10 mouse cellular contexts compared by ENCODE assay signal in genomic region chr6:97144359-97144758, GRCm38 (mm10). TPM values are rescaled to one million over a fixed set of nuclear protein-coding genes. Genes with fewer than 3 reads are reported as not detected.
DNase-seq lines count a peak whose midpoint lies in the region; ATAC-seq and TF ChIP-seq lines count a peak whose summit lies in the region.
"Had no signal": no experiment of that assay in that cellular context is flagged by ENCODE, and none has a peak within 500 bp of the region (broad histone marks: within the 10 kb centered on the region; RNA-seq: fewer than 3 reads in every experiment).

No protein-coding gene starts in this region.

- H3K9me3 ChIP-seq in kidney, postnatal 0 days (replicated peaks; ENCODE audit: low read length): no peaks in the 10 kb centered on the region

- peak overlapping the region; percentile 27 for H3K27ac ChIP-seq in kidney, postnatal 0 days

- ATAC-seq in kidney, postnatal 0 days (replicated peaks; ENCODE audit: low FRiP score, low read depth): no peak
- ATAC-seq in cerebellum, adult (ENCODE audit: insufficient number of reproducible peaks, low FRiP score, low TSS enrichment): no peak
- ATAC-seq in megakaryocyte, adult 5-6 weeks (ENCODE audit: poor library complexity, severe bottlenecking): no peak

- H3K4me2 ChIP-seq in kidney, postnatal 0 days (ENCODE audit: low read length): no peak overlapping the region

- WGBS in kidney, postnatal 0 days: 24% methylated on average over 7 of the region's 7 CpGs

- intact Hi-C loops in left cerebral cortex, postnatal 36 days (cut with DNase I): no loop called here

- peak; percentile 23 for DNase-seq in ovary, adult 18-20 months (ENCODE audit: low spot score)
- no peak for DNase-seq in ovary, postnatal 10 days (ENCODE audit: low spot score)
- peak; percentile 57 for DNase-seq in forelimb bud, embryonic 11.5 days (ENCODE audit: low read depth, low spot score)
- DNase-seq in kidney, postnatal 0 days (ENCODE audit: low spot score): peak; percentile 77
- peak; percentile 50 for DNase-seq in mesoderm, embryonic 11.5 days (ENCODE audit: low read depth, low spot score)
- DNase-seq in left cerebral cortex, postnatal 36 days (ENCODE audit: low spot score in 2 of 2): no peak
- DNase-seq: gastrocnemius, postnatal 36 days had no signal

- H3K4me3 ChIP-seq in kidney, postnatal 0 days (replicated peaks; ENCODE audit: low read depth, low read length): no peak overlapping the region
- H3K4me3 ChIP-seq: myocyte had no signal

- no peaks in the 10 kb centered on the region; the same call in none of the 2 replicates for H3K4me1 ChIP-seq in kidney, postnatal 0 days (replicated peaks; ENCODE audit: insufficient read depth, low read length)

- no peak for TF ChIP-seq CTCF in kidney, postnatal 0 days (IDR thresholded peaks at IDR 0.05; ENCODE audit: low read depth)

- H3K9ac ChIP-seq in kidney, postnatal 0 days (ENCODE audit: low read depth, low read length): no peak overlapping the region

- H3K27me3 ChIP-seq in kidney, postnatal 0 days (ENCODE audit: insufficient read depth, low read length): no peaks in the 10 kb centered on the region

- 0 out of 2 replicates have a peak, but pooled peaks cover 7% of the 10 kb centered on the region for H3K36me3 ChIP-seq in kidney, postnatal 0 days (ENCODE audit: insufficient read depth, low read length)

RNA-seq across cellular contexts. Expression of gene Eogt, which starts 4.6 kb away (rescaled TPM):
- 12.8 and 14.4 TPM in 2 replicates for polyA plus RNA-seq in kidney, postnatal 0 days (2015; fragmentation: Nextera tagmentation; extraction: Ambion mirVana)
- total RNA-seq in left cerebral cortex, postnatal 36 days (2021): 10 to 100 TPM; 25.4 to 31.1 TPM
- total RNA-seq in megakaryocyte, adult 5-6 weeks (2015): 4.6 and 7.2 TPM in 2 replicates
- 3.4 and 6.1 TPM in 2 replicates for total RNA-seq in megakaryocyte, adult 5-6 weeks (2017)

RNA-seq across cellular contexts. Expression of gene Tmf1, which starts 34.6 kb away (rescaled TPM):
- 48.6 and 50.7 TPM in 2 replicates for polyA plus RNA-seq in kidney, postnatal 0 days (2015; fragmentation: Nextera tagmentation; extraction: Ambion mirVana)
- 10 to 100 TPM; 51.6 to 54.3 TPM for total RNA-seq in left cerebral cortex, postnatal 36 days (2021)
- total RNA-seq in megakaryocyte, adult 5-6 weeks (2015): 21.5 and 22.6 TPM in 2 replicates
- total RNA-seq in megakaryocyte, adult 5-6 weeks (2017): 98.2 and 120 TPM in 2 replicates

Comparison
In these comparisons a context has a peak if more than half of its experiments do, and no peak if none do; other contexts are left out.
1. DNase-seq: peak in ovary, adult 18-20 months (single experiment), forelimb bud, embryonic 11.5 days (single experiment), kidney, postnatal 0 days (single experiment) and mesoderm, embryonic 11.5 days (single experiment); none in ovary, postnatal 10 days (single experiment) and left cerebral cortex, postnatal 36 days (0 of 2).